Mouse (Mus musculus) A20 (cell line): Measurements from ENCODE around the gene Prkch.

ENCODE experiments used
- DNase-seq: peaks from one replicate; pipeline ENCODE4 v3.0.0-alpha.2; 2011; ENCODE audit warnings: low read depth, low spot score

The Prkch gene

DNA sequence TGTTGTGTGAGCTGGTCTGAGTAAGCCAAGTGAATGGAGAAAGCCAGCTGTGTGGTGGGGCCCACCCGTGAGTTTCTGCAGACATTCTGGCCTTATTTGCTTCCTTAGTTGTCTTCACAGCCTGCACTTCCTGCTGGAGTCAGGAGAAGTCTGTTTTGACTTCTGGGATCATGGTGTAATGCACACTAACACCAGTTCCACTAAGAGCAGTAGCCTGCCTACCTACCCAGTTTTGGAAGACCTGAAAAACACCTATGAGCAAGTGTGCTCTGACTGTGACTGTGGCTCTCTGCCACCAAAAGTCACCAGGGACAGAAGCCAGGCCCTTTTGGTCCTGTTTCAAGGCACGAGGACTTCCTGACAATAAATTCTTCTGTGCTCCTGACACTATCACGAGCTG is 216.3 kb downstream of the Prkch start:
- no peak for DNase-seq

DNA sequence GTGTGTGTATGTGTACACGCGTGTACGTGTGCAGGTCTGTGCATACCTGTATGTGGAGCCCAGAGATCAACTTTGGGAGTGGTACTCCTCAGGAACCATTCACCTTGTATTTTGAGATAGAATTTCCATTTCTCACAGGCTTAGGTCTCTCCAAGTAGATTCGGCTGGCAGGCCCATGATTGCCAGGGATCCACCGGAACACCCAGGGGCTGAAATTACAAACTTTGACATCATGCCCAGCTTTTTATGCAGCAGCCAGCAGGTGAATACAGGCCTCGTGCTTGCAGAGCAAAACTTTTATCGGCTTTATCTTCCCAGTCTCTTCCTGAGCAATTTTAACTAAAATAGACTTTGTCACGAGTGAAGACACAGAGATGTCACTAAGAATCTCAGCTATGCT is 217.2 kb downstream of the Prkch start:
- DNase-seq = no peak

DNA sequence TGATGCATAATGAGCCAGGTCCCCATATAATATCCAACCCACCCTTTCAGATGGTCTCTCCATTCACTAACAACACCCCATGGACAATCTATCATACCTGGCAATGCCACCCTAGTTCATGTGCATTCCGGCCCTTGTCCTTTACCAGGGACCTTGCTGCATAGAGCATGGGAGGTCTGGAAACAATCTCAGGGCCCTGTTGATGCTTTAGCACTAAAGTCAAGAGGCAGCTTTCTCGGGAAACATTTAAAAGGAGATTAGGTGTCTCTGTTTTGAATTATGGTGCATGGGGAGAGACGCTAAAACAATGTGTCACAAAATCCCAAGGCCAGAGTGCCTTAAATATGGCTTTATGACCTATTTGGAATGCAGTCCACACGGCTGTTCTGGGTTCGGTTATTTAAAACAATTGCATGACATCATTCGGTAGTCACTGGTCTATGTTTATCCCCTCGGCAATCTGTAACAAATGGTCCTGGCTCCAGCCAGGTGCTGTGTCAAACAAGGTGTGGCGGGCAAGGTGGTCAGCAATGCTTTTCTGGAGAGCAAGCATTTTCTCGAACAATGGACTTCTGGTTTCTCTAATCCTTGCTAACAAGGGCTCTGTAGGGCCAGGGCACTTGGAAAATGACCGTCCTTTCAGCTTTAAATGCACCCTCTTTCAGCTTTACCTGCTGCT is 217.9 kb downstream of the Prkch start:
- DNase-seq = no peak

GRCm38 (mm10) chr12:73803946-73804345 is 219.3 kb downstream of the Prkch start:
- no peak for DNase-seq

- DNase-seq = no peak
Measured at GRCm38 (mm10) chr12:73805541-73805940, 220.9 kb downstream of the Prkch start.

GRCm38 (mm10) chr12:73806003-73806402 is 221.4 kb downstream of the Prkch start:
- DNase-seq = no peak

- DNase-seq = no peak
Measured at GRCm38 (mm10) chr12:73807228-73807627, 222.6 kb downstream of the Prkch start.

DNA sequence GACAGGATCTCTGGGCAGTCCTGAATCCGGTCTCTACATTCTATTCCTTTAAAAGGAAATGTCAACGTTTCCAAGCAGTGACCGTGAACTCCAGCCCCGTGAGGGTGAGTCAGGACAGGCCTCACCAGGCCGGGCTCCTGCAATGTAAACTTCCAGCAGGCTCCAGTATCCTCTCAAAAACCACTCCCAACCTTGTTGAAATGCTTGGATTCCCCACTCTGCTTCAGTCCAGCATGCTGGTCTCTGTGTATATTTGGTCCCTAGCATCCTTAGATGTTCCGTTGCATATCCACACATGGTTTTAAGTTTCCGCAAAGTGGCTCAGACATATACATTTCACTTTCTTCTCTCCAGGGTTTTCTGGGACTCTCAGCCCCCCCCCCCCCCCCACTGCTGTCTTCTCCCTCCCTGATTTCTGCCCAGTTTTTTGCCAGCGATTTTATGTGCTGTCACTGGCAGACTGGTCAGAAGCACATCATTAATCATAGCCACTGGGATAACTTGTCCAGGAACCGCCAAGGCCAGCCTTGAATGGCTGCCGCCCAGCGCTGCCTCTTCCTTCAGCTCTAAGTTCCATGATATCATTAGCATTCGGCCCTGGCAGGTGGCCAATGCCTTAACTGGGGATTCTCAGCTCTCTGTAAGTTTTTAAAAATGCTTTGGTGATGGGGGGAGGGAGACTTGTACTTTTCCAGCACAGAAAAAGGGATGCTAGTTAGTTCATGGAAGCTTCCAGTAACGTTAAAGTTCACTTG is 225.6 kb downstream of the Prkch start:
- no peak for DNase-seq

DNA sequence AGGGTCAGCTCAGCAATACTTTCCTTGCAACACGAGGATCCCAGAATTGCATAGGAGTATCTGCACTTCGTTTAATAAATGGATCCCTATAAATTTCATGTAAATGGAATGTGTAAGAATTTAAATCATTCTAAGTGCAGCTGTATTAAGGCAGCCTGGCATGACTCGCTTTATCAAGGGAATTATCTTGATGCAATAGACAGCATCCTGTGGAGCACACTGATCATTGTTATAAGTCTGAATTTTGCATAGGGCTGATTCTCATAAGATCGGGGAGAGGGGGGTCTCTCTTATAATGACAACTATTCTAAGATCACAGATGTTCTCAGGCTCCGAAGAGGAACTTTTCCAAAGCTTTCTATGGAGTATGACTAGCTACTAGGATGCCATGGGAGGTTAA is 226.3 kb downstream of the Prkch start:
- DNase-seq = no peak

- DNase-seq = no peak
Measured at GRCm38 (mm10) chr12:73812198-73812597, 227.6 kb downstream of the Prkch start.

DNA sequence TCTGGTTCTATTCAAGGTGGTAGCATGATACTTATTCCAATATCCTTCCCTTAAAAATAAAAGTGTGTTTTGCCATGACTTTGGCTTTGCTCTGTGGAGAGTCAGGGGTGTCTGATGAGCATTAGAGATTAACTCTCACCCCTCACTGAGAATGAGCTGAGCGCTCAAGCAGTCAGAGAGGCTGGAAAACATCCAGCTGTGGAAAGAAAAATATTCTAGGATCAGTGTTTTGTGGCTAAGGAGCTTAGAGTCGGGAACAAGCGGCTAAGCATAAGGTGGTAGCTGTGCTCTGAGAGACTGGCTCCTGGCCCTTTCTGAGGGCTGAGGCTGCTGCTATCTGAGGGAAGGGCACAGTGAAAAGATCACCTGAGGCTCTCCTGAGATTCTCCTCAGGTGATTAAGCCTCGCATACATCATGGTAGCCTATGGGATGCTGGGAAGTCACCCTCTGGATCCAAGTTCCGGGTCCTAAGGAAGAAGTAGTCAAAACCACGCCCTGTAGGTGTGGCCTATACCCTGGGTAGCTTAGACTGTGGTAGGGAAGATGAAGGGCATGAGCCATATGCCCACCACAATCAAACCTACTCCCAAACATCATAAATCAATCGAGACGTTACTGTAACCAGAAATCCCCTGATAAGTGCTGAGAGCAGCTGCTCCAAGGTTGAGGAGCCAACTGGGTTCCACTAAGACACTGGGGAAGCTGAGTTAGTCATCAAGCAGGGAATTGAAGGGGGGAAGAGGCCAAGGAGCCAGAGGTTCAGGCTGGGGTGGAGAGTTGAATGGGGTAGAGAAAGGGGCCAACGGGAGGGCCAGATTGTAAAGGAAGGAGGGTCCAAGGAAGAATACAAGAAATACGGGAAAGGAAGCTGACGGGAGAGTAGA is 228.7 kb downstream of the Prkch start:
- DNase-seq = no peak

GRCm38 (mm10) chr12:73814056-73814735 is 229.6 kb downstream of the Prkch start:
- no peak for DNase-seq

DNA sequence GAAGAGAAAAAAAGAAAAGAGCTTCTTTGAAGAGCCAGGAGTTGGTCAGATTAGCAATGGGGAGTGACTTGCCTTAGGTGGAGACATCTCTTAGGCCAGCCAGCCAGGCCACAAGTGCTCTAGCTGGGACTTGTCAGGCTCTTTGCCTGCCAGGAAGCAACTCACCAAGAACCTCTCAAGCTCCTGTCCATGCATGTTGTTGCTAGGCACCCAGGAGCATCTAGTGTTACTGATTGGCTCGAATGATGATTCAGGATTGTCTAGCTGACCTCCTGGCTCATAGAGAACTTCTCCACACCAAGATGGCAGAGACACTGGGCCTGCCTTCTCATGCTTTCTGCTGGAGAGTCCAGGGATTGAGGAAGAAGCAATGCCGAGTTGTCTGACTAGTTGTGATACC is 230.3 kb downstream of the Prkch start:
- no peak for DNase-seq

DNA sequence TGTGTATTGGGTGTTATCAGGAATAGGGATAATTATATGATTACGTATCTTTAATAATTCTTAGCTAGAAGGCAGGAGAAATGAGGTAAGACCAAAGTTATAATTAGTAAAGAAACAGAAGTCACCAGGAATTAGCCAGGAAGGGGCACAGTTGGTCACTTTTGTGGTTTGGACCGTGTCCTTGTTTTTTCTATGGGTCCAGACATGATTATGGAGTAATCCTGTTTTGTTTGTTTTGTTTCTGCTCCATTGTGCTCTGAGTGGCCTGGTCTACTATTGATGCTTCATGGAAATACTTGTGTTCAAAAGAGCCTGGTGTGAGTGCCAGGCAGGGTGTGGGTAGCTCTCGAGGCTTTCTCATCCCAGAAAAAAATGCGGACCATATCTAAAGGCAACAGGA is 230.9 kb downstream of the Prkch start:
- DNase-seq = no peak

GRCm38 (mm10) chr12:73815892-73816291 is 231.3 kb downstream of the Prkch start:
- DNase-seq = no peak

GRCm38 (mm10) chr12:73816866-73817265 is 232.3 kb downstream of the Prkch start:
- no peak for DNase-seq

- DNase-seq = no peak
Measured at GRCm38 (mm10) chr12:73818801-73819200, 234.2 kb downstream of the Prkch start.

- DNase-seq = no peak
Measured at GRCm38 (mm10) chr12:73821176-73821575, 236.6 kb downstream of the Prkch start.

DNA sequence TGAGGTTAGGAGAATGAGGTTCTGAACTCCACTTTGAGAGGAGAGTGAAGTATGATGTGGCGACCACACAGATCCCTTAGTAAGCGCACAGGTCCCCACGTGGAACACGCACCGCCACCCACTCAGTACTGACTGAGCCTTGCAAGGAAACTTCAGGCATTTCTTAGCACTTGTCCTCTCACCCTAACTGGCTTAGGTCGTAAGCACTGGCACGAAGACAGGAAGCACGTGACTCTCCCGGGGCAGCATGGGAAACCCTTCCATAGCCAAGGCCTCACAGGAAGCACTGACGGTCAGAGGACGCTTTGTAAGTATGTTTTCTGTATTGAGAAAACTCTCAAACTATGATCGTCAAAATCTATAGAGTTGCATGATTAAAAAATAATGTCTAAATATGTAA is 237.7 kb downstream of the Prkch start:
- no peak for DNase-seq

- no peak for DNase-seq
Measured at GRCm38 (mm10) chr12:73824828-73825227, 240.2 kb downstream of the Prkch start.
